Mouse (Mus musculus) MEL (cell line): ENCODE data around the gene Esyt2. TPM values are rescaled to one million over a fixed set of nuclear protein-coding genes. Genes with fewer than 3 reads are reported as not detected.

Experiments used
- DNase-seq: peaks from one replicate; pipeline ENCODE4 v3.0.0; 2011; ENCODE audit warnings: low read depth, low spot score
- H3K27ac ChIP-seq: 2 replicates; pipeline ENCODE4 v1.5.1; 2012; ENCODE audit warnings: low read depth, mild to moderate bottlenecking, control low read depth, low read length, moderate library complexity; ENCODE audit not compliant: control insufficient read depth
- H3K27me3 ChIP-seq, 2 experiments: fragments of 150-350 bp in 1 of 2; sonication (generic) in 1 of 2; 2 replicates each; pipeline ENCODE4 v1.6.1; 2012; ENCODE audit warnings: low read length in 2 of 2, mild to moderate bottlenecking in 2 of 2, improper control_type of control experiment in 1 of 2, moderate library complexity in 1 of 2; ENCODE audit not compliant: insufficient read depth in 2 of 2, control insufficient read depth in 1 of 2
- H3K36me3 ChIP-seq, 2 experiments: 2 replicates each; pipeline ENCODE4 v1.6.1; 2012 to 2014; ENCODE audit warnings: low read length in 2 of 2, improper control_type of control experiment in 1 of 2, inconsistent platforms in 1 of 2, mild to moderate bottlenecking in 1 of 2; ENCODE audit not compliant: insufficient read depth in 2 of 2, control insufficient read depth in 1 of 2
- H3K4me1 ChIP-seq, 2 experiments: fragments of 150-350 bp in 1 of 2; sonication (generic) in 1 of 2; 2 replicates each; pipeline ENCODE4 v1.6.1; 2012; ENCODE audit warnings: low read length in 2 of 2, improper control_type of control experiment in 1 of 2, mild to moderate bottlenecking in 1 of 2; ENCODE audit not compliant: insufficient read depth in 2 of 2, control insufficient read depth in 1 of 2
- H3K4me3 ChIP-seq, 2 experiments: fragments of 150-350 bp in 1 of 2; sonication (generic) in 1 of 2; 2 replicates each; pipeline ENCODE4 v1.5.1; 2012; ENCODE audit warnings: low read depth in 2 of 2, low read length in 2 of 2, mild to moderate bottlenecking in 2 of 2, moderate library complexity in 2 of 2, control low read depth in 1 of 2, improper control_type of control experiment in 1 of 2; ENCODE audit not compliant: control insufficient read depth in 1 of 2, insufficient read depth in 1 of 2
- H3K79me2 ChIP-seq: 2 replicates; pipeline ENCODE4 v1.6.1; 2012; ENCODE audit warnings: mild to moderate bottlenecking, low read length, moderate library complexity; ENCODE audit not compliant: control insufficient read depth, poor library complexity, insufficient read depth
- H3K9ac ChIP-seq: 2 replicates; pipeline ENCODE4 v1.6.1; 2012; ENCODE audit warnings: low read depth, mild to moderate bottlenecking, control low read depth, low read length, moderate library complexity; ENCODE audit not compliant: control insufficient read depth, poor library complexity, severe bottlenecking
- H3K9me3 ChIP-seq: fragments of 150-350 bp; sonication (generic); replicated peaks from 2 replicates; pipeline ENCODE4 v1.6.1; 2012; ENCODE audit warnings: mild to moderate bottlenecking, low read length, improper control_type of control experiment, moderate library complexity; ENCODE audit not compliant: insufficient read depth
- CHD1 ChIP-seq: IDR thresholded peaks from 2 replicates; pipeline ENCODE4 v1.6.1; 2012; ENCODE audit warnings: low read depth, mild to moderate bottlenecking, inconsistent platforms, low read length, improper control_type of control experiment
- CHD2 ChIP-seq: IDR thresholded peaks from 2 replicates; pipeline ENCODE4 v1.6.1; 2011; ENCODE audit warnings: low read length, improper control_type of control experiment
- ELF1 ChIP-seq: IDR thresholded peaks from 2 replicates; pipeline ENCODE4 v1.6.1; 2014; ENCODE audit warnings: low read depth, mild to moderate bottlenecking, inconsistent platforms, low read length, improper control_type of control experiment, moderate library complexity
- EP300 ChIP-seq, 2 experiments: IDR thresholded peaks; 2 replicates each; pipeline ENCODE4 v1.6.1; 2011; ENCODE audit warnings: improper control_type of control experiment in 2 of 2, low read length in 2 of 2, low read depth in 1 of 2, mild to moderate bottlenecking in 1 of 2
- ETS1 ChIP-seq: IDR thresholded peaks from 2 replicates; pipeline ENCODE4 v1.6.1; 2012; ENCODE audit warnings: low read depth, mild to moderate bottlenecking, inconsistent platforms, low read length, improper control_type of control experiment, moderate library complexity
- GABPA ChIP-seq: IDR thresholded peaks from 2 replicates; pipeline ENCODE4 v1.6.1; 2012; ENCODE audit warnings: low read depth, mild to moderate bottlenecking, inconsistent platforms, low read length, improper control_type of control experiment, moderate library complexity
- GATA1 ChIP-seq: IDR thresholded peaks from 2 replicates; pipeline ENCODE4 v1.6.1; 2011; ENCODE audit warnings: low read depth, low read length, improper control_type of control experiment
- HCFC1 ChIP-seq: IDR thresholded peaks from 2 replicates; pipeline ENCODE4 v1.6.1; 2012; ENCODE audit warnings: low read depth, mild to moderate bottlenecking, inconsistent platforms, low read length, improper control_type of control experiment, moderate library complexity
- KAT2A ChIP-seq: conservative IDR thresholded peaks from 2 replicates; pipeline ENCODE4 v1.6.1; 2012; ENCODE audit warnings: low read depth, low read length, improper control_type of control experiment, inconsistent platforms
- MAFK ChIP-seq: IDR thresholded peaks from 2 replicates; pipeline ENCODE4 v1.6.1; 2011; ENCODE audit warnings: low read depth, mild to moderate bottlenecking, low read length, improper control_type of control experiment, borderline replicate concordance
- MXI1 ChIP-seq: IDR thresholded peaks from 2 replicates; pipeline ENCODE4 v1.6.1; 2011; ENCODE audit warnings: mild to moderate bottlenecking, low read depth, low read length, improper control_type of control experiment
- MYC ChIP-seq: IDR thresholded peaks from 2 replicates; pipeline ENCODE4 v1.6.1; 2011; ENCODE audit warnings: low read depth, mild to moderate bottlenecking, low read length, improper control_type of control experiment, moderate library complexity
- NELFE ChIP-seq: IDR thresholded peaks from 2 replicates; pipeline ENCODE4 v1.6.1; 2011; ENCODE audit warnings: low read depth, low read length, improper control_type of control experiment
- RAD21 ChIP-seq: IDR thresholded peaks from 2 replicates; pipeline ENCODE4 v1.6.1; 2011; ENCODE audit warnings: mild to moderate bottlenecking, low read depth, low read length, improper control_type of control experiment
- TAL1 ChIP-seq: IDR thresholded peaks from 2 replicates; pipeline ENCODE4 v1.6.1; 2012; ENCODE audit warnings: mild to moderate bottlenecking, inconsistent platforms, low read length, moderate library complexity, mixed read lengths
- TBP ChIP-seq: IDR thresholded peaks from 2 replicates; pipeline ENCODE4 v1.8.0; 2011; ENCODE audit warnings: low read depth, low read length, improper control_type of control experiment
- TCF12 ChIP-seq: IDR thresholded peaks from 2 replicates; pipeline ENCODE4 v1.6.1; 2014; ENCODE audit warnings: low read depth, mild to moderate bottlenecking, inconsistent platforms, low read length, improper control_type of control experiment, moderate library complexity
- USF1 ChIP-seq: IDR thresholded peaks from 2 replicates; pipeline ENCODE4 v1.6.1; 2014; ENCODE audit warnings: low read depth, mild to moderate bottlenecking, inconsistent platforms, low read length, improper control_type of control experiment, moderate library complexity
- USF2 ChIP-seq, 2 experiments: IDR thresholded peaks; 2 replicates each; pipeline ENCODE4 v1.6.1; 2011 to 2012; ENCODE audit warnings: improper control_type of control experiment in 2 of 2, low read length in 2 of 2, borderline replicate concordance in 1 of 2, inconsistent platforms in 1 of 2, low read depth in 1 of 2, mild to moderate bottlenecking in 1 of 2; ENCODE audit not compliant: insufficient read depth in 1 of 2
- ZMIZ1 ChIP-seq: IDR thresholded peaks from 2 replicates; pipeline ENCODE4 v1.6.1; 2012; ENCODE audit warnings: low read depth, mild to moderate bottlenecking, inconsistent platforms, low read length, improper control_type of control experiment, moderate library complexity
- ZNF384 ChIP-seq: IDR thresholded peaks from 2 replicates; pipeline ENCODE4 v1.6.1; 2012; ENCODE audit warnings: low read depth, mild to moderate bottlenecking, inconsistent platforms, low read length, improper control_type of control experiment
- polyA plus RNA-seq, 2 experiments: library from polyadenylated mRNA; stranded (reverse) in 1 of 2; unstranded in 1 of 2; fragments of >175 nt in 1 of 2; fragments of >200 nt in 1 of 2; gene quantifications; 2 replicates each; pipeline versions ENCODE4 v1.2.1 to v1.2.4; 2012; ENCODE audit warnings: low replicate concordance in 2 of 2, low read depth in 1 of 2; ENCODE audit not compliant: insufficient read length in 2 of 2, insufficient read depth in 1 of 2, missing spikeins in 1 of 2
- total RNA-seq: library from RNA; depleted of rRNA; stranded (reverse); fragments of 300-350 nt; gene quantifications from 2 replicates; pipeline ENCODE4 v1.2.3, GENCODE M21; 2012

Esyt2 gene
- total and polyA plus RNA-seq, 3 experiments: 45.3 to 77.7 (median 47.5) TPM

- TF ChIP-seq MYC: no peak
- TF ChIP-seq ZMIZ1: no peak
- no peak for TF ChIP-seq ELF1
- no peak for TF ChIP-seq GABPA
- no peak for TF ChIP-seq MAFK
- no peak for TF ChIP-seq ZNF384
- TF ChIP-seq TBP: no peak
- TF ChIP-seq TCF12: no peak
- no peak for TF ChIP-seq HCFC1
- no peak for TF ChIP-seq CHD2
- no peak for TF ChIP-seq TAL1
- TF ChIP-seq USF2 (IDR thresholded peaks at IDR 0.05; ENCODE audit: borderline replicate concordance in 1 of 2, insufficient read depth in 1 of 2, low read depth in 1 of 2, low read length in 2 of 2): no peak
- TF ChIP-seq RAD21: no peak
- TF ChIP-seq MXI1: no peak
- no peak for TF ChIP-seq CHD1
- no peak overlapping the region for H3K9ac ChIP-seq
- no peaks in the 10 kb centered on the region for H3K4me1 ChIP-seq
- H3K27ac ChIP-seq: no peak overlapping the region
- H3K4me3 ChIP-seq: no peak overlapping the region
- H3K9me3 ChIP-seq: no peaks in the 10 kb centered on the region
- H3K27me3 ChIP-seq: no peaks in the 10 kb centered on the region
- peaks cover 0 to 3% of the 10 kb centered on the region in 2 experiments; a peak in 2 of 4 replicates for H3K36me3 ChIP-seq
- no peak for DNase-seq
- no peaks in the 10 kb centered on the region for H3K79me2 ChIP-seq
Measured at GRCm38 (mm10) chr12:116238803-116239202, 42.2 kb upstream of the Esyt2 start.

GRCm38 (mm10) chr12:116244601-116245000, 36.4 kb upstream of the Esyt2 start:
- Histone ChIP-seq H3K9me3 (no peaks in the 10 kb centered on the region), H3K4me1 (no peaks in the 10 kb centered on the region; a peak in 1 of 4 replicates), H3K27ac (no peak overlapping the region), H3K36me3 (peaks cover 3 to 7% of the 10 kb centered on the region in 2 experiments), H3K27me3 (no peaks in the 10 kb centered on the region), H3K9ac (no peak overlapping the region), H3K79me2 (no peaks in the 10 kb centered on the region), H3K4me3 (no peak overlapping the region)
- DNase-seq: no peak
- TF ChIP-seq GABPA (no peak), GATA1 (0 out of 2 replicates have a peak, but pooled peaks have one; percentile 14)

GRCm38 (mm10) chr12:116254652-116255051, 26.3 kb upstream of the Esyt2 start:
- TF ChIP-seq NELFE: no peak
- 0 out of 2 replicates have a peak, but pooled peaks have one; percentile 15 for TF ChIP-seq TBP
- TF ChIP-seq EP300 (IDR thresholded peaks at IDR 0.05; ENCODE audit: low read depth in 1 of 2, low read length in 2 of 2): peak; percentile 55 to 67; a peak in 3 of 4 replicates
- no peak for TF ChIP-seq HCFC1
- peak; percentile 47; the same call in 1 of the 2 replicates for TF ChIP-seq ETS1
- TF ChIP-seq ELF1: no peak
- TF ChIP-seq MXI1: no peak
- no peak for TF ChIP-seq ZNF384
- TF ChIP-seq KAT2A: no peak
- no peak for TF ChIP-seq GABPA
- TF ChIP-seq USF1: no peak
- peak; percentile 99 for TF ChIP-seq GATA1
- no peak for TF ChIP-seq ZMIZ1
- H3K27me3 ChIP-seq: no peaks in the 10 kb centered on the region
- H3K9ac ChIP-seq: no peak overlapping the region
- H3K4me3 ChIP-seq: no peak overlapping the region
- peaks cover 8 to 15% of the 10 kb centered on the region in 2 experiments for H3K36me3 ChIP-seq
- DNase-seq: peak; percentile 83
- H3K79me2 ChIP-seq: peaks cover 7% of the 10 kb centered on the region; the same call in 1 of the 2 replicates
- peaks cover 9 to 10% of the 10 kb centered on the region in 2 experiments for H3K4me1 ChIP-seq
- H3K27ac ChIP-seq: peak overlapping the region; percentile 49
- no peaks in the 10 kb centered on the region for H3K9me3 ChIP-seq
